Mouse (Mus musculus): Measurements from ENCODE around the gene Sntg2. TPM values are rescaled to one million over a fixed set of nuclear protein-coding genes. Genes with fewer than 3 reads are reported as not detected.

The Sntg2 gene
- polyA plus RNA-seq, 1 experiment, result 0.88 TPM

DNA sequence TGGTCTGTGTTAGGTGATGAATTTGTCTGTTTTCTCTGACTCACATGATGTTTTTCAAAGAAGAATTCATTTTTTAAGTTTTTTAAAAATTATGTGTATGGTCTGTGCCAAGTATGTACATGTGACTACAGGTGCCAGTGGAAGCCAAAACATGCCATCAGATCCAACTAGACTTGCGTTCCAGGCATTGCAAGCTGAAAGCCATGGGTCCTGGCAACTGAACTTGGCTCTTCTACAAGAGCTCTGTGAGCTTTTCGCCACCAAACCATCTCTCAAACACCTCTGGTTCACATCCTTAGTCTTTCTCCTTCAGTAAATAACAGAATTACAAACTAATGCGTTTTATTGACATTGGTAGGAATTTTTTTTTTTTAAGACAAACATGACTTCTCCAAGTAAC lies 191.5 kb downstream of the Sntg2 start:
- Histone ChIP-seq H3K27ac (ENCODE audit: insufficient read depth, low read depth, low read length) (no peak overlapping the region), H3K27me3 (replicated peaks; ENCODE audit: control insufficient read depth, insufficient read depth, low read length) (no peaks in the 10 kb centered on the region), H3K4me3 (ENCODE audit: insufficient read depth, low read depth, low read length) (no peak overlapping the region), H3K36me3 (ENCODE audit: control insufficient read depth, insufficient read depth, low read length) (no peaks in the 10 kb centered on the region), H3K4me1 (ENCODE audit: control insufficient read depth, insufficient read depth, low read length) (no peaks in the 10 kb centered on the region)
- TF ChIP-seq CTCF (conservative IDR thresholded peaks at IDR 0.05; ENCODE audit: insufficient read depth, insufficient read length, low read depth, low read length) (no peak), POLR2A (IDR thresholded peaks at IDR 0.05; ENCODE audit: low read depth, low read length) (no peak)
- 84% methylated on average over 3 of the region's 3 CpGs for WGBS
- DNase-seq, result no peak

DNA sequence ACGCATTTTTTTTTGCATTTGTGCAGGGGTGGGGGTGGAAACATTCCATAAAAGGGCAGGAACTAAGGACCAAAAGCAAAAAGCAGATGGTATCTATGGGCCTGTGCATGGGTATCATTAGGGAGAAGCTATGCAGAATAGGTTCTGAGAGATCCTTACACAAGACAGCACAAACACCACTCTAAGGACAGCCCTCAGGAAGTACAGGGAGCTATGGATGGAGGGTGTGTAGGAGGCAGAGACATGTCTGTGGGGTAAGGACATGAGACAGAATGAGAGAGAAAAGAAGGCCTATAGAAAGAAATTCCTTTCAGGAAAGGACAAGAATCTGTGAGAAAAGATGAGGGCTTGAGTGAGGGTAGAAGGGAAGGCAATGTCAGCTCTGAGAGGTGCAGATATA lies 193.6 kb downstream of the Sntg2 start:
- Histone ChIP-seq H3K4me1 (ENCODE audit: control insufficient read depth, insufficient read depth, low read length) (no peaks in the 10 kb centered on the region), H3K27me3 (replicated peaks; ENCODE audit: control insufficient read depth, insufficient read depth, low read length) (no peaks in the 10 kb centered on the region), H3K27ac (ENCODE audit: insufficient read depth, low read depth, low read length) (no peak overlapping the region), H3K36me3 (ENCODE audit: control insufficient read depth, insufficient read depth, low read length) (no peaks in the 10 kb centered on the region), H3K4me3 (ENCODE audit: insufficient read depth, low read depth, low read length) (no peak overlapping the region)
- DNase-seq, result no peak
- no peak for TF ChIP-seq POLR2A (IDR thresholded peaks at IDR 0.05; ENCODE audit: low read depth, low read length)
- TF ChIP-seq CTCF (conservative IDR thresholded peaks at IDR 0.05; ENCODE audit: insufficient read depth, insufficient read length, low read depth, low read length), result no peak
- WGBS, result 86% methylated on average over 1 of the region's 1 CpGs

DNA sequence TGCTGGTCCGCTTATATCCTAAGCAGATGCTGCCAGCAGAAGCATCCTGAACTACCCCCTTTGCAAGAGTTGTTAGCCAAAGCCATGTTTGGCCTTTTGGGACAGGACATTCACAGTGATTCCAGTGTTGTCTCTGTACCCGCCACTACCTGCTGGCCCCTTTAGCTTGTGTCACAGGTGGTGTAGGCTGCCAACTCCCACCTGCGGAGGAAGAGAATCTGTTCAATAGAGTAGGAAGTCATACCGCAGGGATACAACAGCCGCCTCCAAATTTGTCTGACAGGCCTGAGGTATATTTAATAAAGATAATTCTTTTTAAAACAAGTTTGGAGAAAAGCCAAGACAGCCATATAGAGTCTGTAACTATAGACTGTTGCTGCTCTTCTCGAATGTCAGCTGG lies 195.2 kb downstream of the Sntg2 start:
- TF ChIP-seq POLR2A (IDR thresholded peaks at IDR 0.05; ENCODE audit: low read depth, low read length) (no peak), CTCF (conservative IDR thresholded peaks at IDR 0.05; ENCODE audit: insufficient read depth, insufficient read length, low read depth, low read length) (no peak)
- H3K27me3 ChIP-seq (replicated peaks; ENCODE audit: control insufficient read depth, insufficient read depth, low read length), result no peaks in the 10 kb centered on the region
- H3K4me1 ChIP-seq (ENCODE audit: control insufficient read depth, insufficient read depth, low read length), result no peaks in the 10 kb centered on the region
- 82% methylated on average over 6 of the region's 6 CpGs for whole genome bisulfite sequencing
- DNase-seq, result no peak
- H3K4me3 ChIP-seq (ENCODE audit: insufficient read depth, low read depth, low read length), result no peak overlapping the region
- no peak overlapping the region for H3K27ac ChIP-seq (ENCODE audit: insufficient read depth, low read depth, low read length)
- no peaks in the 10 kb centered on the region for H3K36me3 ChIP-seq (ENCODE audit: control insufficient read depth, insufficient read depth, low read length)

GRCm38 (mm10) chr12:30177529-30177928 lies 195.6 kb downstream of the Sntg2 start:
- TF ChIP-seq POLR2A (IDR thresholded peaks at IDR 0.05; ENCODE audit: low read depth, low read length) (no peak), CTCF (conservative IDR thresholded peaks at IDR 0.05; ENCODE audit: insufficient read depth, insufficient read length, low read depth, low read length) (no peak)
- no peak overlapping the region for H3K4me3 ChIP-seq (ENCODE audit: insufficient read depth, low read depth, low read length)
- no peak for DNase-seq
- no peaks in the 10 kb centered on the region for H3K36me3 ChIP-seq (ENCODE audit: control insufficient read depth, insufficient read depth, low read length)
- WGBS, result 85% methylated on average over 2 of the region's 2 CpGs
- no peak overlapping the region for H3K27ac ChIP-seq (ENCODE audit: insufficient read depth, low read depth, low read length)
- H3K4me1 ChIP-seq (ENCODE audit: control insufficient read depth, insufficient read depth, low read length), result no peaks in the 10 kb centered on the region
- H3K27me3 ChIP-seq (replicated peaks; ENCODE audit: control insufficient read depth, insufficient read depth, low read length), result no peaks in the 10 kb centered on the region

GRCm38 (mm10) chr12:30168491-30168890 lies 204.7 kb downstream of the Sntg2 start:
- Histone ChIP-seq H3K36me3 (ENCODE audit: control insufficient read depth, insufficient read depth, low read length) (no peaks in the 10 kb centered on the region), H3K27ac (ENCODE audit: insufficient read depth, low read depth, low read length) (no peak overlapping the region), H3K4me3 (ENCODE audit: insufficient read depth, low read depth, low read length) (no peak overlapping the region), H3K4me1 (ENCODE audit: control insufficient read depth, insufficient read depth, low read length) (no peaks in the 10 kb centered on the region), H3K27me3 (replicated peaks; ENCODE audit: control insufficient read depth, insufficient read depth, low read length) (no peaks in the 10 kb centered on the region)
- 79% methylated on average over 3 of the region's 3 CpGs for WGBS
- TF ChIP-seq CTCF (conservative IDR thresholded peaks at IDR 0.05; ENCODE audit: insufficient read depth, insufficient read length, low read depth, low read length) (no peak), POLR2A (IDR thresholded peaks at IDR 0.05; ENCODE audit: low read depth, low read length) (no peak)
- DNase-seq, result no peak

DNA sequence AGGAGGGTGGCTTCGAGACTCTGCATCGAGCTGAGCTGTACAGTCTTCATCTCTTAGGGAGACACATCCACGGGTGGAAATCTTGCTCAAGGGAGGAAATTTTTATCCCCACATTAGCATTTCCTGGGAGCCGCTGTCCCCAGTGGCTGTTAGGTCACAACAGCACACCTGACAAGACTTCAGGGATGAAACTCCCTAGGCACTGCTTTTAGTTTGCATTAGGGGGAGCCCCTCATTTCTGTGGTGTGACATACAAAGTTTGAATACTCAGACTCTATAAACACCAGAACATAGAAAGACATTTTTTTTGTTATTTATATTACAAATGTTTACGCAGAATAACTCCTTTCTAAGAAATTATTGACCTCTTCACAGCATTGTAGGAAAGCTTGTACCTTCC lies 208.6 kb downstream of the Sntg2 start:
- TF ChIP-seq CTCF (conservative IDR thresholded peaks at IDR 0.05; ENCODE audit: insufficient read depth, insufficient read length, low read depth, low read length) (no peak), POLR2A (IDR thresholded peaks at IDR 0.05; ENCODE audit: low read depth, low read length) (no peak)
- no peaks in the 10 kb centered on the region for H3K36me3 ChIP-seq (ENCODE audit: control insufficient read depth, insufficient read depth, low read length)
- no peak overlapping the region for H3K4me3 ChIP-seq (ENCODE audit: insufficient read depth, low read depth, low read length)
- WGBS, result 76% methylated on average over 5 of the region's 5 CpGs
- no peaks in the 10 kb centered on the region for H3K4me1 ChIP-seq (ENCODE audit: control insufficient read depth, insufficient read depth, low read length)
- DNase-seq, result no peak
- no peak overlapping the region for H3K27ac ChIP-seq (ENCODE audit: insufficient read depth, low read depth, low read length)
- H3K27me3 ChIP-seq (replicated peaks; ENCODE audit: control insufficient read depth, insufficient read depth, low read length), result no peaks in the 10 kb centered on the region

GRCm38 (mm10) chr12:30164005-30164404 lies 209.2 kb downstream of the Sntg2 start:
- 95% methylated on average over 6 of the region's 6 CpGs for WGBS
- no peak for DNase-seq
- H3K4me1 ChIP-seq (ENCODE audit: control insufficient read depth, insufficient read depth, low read length), result no peaks in the 10 kb centered on the region
- no peaks in the 10 kb centered on the region for H3K27me3 ChIP-seq (replicated peaks; ENCODE audit: control insufficient read depth, insufficient read depth, low read length)
- H3K4me3 ChIP-seq (ENCODE audit: insufficient read depth, low read depth, low read length), result no peak overlapping the region
- no peaks in the 10 kb centered on the region for H3K36me3 ChIP-seq (ENCODE audit: control insufficient read depth, insufficient read depth, low read length)
- H3K27ac ChIP-seq (ENCODE audit: insufficient read depth, low read depth, low read length), result no peak overlapping the region
- no peak for TF ChIP-seq CTCF (conservative IDR thresholded peaks at IDR 0.05; ENCODE audit: insufficient read depth, insufficient read length, low read depth, low read length)
- TF ChIP-seq POLR2A (IDR thresholded peaks at IDR 0.05; ENCODE audit: low read depth, low read length), result no peak
